Mouse (Mus musculus): ENCODE results near the gene Ksr1.

- TF ChIP-seq EP300 (optimal IDR thresholded peaks at IDR 0.05), result no peak
- TF ChIP-seq CTCF (IDR thresholded peaks at IDR 0.05; ENCODE audit: low read depth), result no peak
These were observed 113.2 kb downstream of the Ksr1 start for GRCm38 (mm10) chr11:79033021-79033420.
